Mouse (Mus musculus) T-cell, adult 2 months (primary cell): ENCODE data around the gene Smoc1.

ENCODE experiments used
- DNase-seq: peaks from one replicate; pipeline ENCODE4 v3.0.0; 2022; ENCODE audit warnings: low spot score

Smoc1 gene

DNA sequence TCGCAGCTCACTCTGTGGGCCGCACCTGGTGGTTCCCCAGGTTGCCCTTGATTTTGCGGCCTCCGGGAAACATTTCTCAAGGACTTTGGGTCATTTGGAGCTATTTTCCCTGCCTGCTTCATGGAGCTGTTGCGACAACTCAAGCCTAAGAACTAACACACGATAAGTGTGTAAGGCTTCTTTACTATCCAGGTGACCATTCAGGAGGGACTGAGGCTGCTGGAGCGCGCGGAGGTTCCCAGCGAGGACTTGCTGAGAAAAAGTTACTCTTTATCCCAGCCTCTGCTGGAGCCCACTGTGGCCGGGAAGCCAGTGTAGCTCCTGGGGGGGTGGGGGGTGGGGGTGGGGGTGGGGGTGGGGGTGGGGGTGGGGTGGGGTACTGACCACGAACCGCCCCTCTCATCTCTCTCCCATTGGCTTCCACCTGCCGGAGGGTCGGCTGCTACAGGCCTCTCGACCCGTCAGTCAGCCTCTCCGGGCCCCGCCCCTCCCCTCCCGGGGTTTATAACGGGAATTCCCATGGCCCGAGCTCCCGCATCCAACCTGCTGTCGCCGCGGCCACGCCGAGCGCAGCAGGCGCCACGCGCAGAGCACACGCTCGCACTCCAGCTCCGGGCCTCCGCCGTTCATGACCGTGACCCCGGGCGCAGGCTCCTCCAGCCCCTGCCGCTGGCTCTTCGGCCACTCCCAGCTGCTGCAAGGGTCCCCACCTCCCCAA lies at the start of gene Smoc1:
Gene Smoc1 (plus strand): TSS at position 532 of the 718 bp plus-strand sequence.
- no peak for DNase-seq

DNA sequence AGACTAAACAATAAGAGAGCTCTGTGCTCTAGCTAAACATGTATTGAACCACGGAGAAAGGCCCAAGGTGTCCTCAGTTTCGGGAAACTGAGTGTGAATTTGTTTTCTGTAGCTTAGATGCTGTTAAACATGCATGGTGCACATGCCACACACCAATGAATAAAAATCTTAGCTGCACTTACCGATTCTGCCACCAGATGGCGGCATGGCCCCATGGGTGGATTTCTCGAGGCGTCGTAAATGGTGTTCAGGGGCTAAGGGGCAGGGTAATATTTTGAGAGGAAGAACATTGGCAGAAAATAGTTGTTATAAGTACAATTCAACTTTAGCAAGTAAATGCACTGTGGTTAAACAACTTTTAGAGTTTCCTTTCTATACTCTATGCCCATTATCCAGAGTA lies 44.3 kb upstream of the Smoc1 start:
- peak; percentile 59 for DNase-seq

DNA sequence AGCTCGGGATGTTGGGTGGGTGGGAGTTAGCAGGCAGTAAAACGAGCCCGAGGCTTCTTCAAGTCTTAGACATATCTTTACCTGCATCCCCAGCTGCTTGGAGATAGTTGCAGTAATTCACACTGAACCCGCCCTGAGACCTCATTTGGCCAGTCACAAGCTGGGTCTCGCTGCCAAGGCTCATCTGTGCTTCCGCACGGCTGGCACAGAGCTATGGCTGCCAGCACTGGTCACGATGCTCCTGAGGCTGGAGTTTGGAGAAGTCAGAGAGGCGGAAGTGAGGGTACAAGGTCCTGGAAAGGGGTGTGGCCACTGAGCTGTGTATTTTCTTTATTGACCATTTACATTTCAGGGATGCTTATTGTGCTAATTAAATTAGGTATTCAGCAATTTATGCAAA lies 42.9 kb upstream of the Smoc1 start:
- no peak for DNase-seq

- no peak for DNase-seq
Measured at GRCm38 (mm10) chr12:80986628-80987027, 40.0 kb upstream of the Smoc1 start.

DNA sequence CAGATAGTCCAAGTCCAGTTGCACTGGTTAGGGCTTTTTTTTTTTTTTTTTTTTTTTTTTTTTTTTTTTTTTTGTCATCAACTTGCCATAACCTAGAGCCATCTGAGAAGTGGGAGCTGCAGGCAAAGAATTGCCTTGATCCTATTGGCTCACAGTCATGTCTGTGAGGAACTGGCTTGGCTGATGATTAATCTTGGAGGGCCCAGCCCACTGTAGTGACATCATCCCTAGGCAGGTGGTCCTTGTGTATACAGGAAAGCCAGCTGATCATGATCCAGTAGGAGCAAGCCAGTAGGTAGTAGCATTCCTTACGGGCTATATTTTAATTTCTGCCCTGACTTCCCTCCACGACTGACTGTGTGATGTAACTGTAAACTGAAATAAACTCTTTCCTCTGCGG lies 38.3 kb upstream of the Smoc1 start:
- no peak for DNase-seq

DNA sequence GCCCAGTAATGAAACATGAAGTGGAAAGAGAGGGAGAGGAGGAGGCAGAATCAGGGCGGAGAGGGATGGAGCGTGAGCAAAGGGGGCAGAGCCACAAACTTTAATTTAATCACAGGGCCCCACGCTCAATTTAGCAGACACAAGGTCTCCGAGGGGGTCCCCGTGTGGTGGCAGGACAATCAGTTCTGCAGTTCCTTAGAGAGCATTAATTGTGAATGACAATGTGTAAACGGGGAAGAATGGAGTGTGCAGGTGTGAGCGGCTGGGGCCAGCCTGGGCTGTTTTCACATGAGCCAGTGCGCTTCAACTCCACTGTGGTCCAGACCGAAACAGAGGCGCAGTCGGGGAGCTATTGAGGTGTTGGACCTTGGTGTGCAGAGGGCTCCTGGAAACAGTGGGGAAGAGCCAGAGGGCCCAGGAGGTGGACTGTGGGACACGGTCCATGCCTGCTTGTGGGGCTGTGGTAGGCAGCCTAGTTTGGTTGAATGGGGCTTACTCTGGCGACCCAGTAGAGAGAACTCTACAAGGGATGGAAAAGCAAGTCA lies 35.6 kb upstream of the Smoc1 start:
- no peak for DNase-seq

- DNase-seq = no peak
Measured at GRCm38 (mm10) chr12:80991806-80992205, 34.8 kb upstream of the Smoc1 start.

GRCm38 (mm10) chr12:80992540-80993122 lies 34.0 kb upstream of the Smoc1 start:
- no peak for DNase-seq

- no peak for DNase-seq
Measured at GRCm38 (mm10) chr12:80993773-80994172, 32.8 kb upstream of the Smoc1 start.

- DNase-seq = no peak
Measured at GRCm38 (mm10) chr12:80995326-80995725, 31.3 kb upstream of the Smoc1 start.

GRCm38 (mm10) chr12:80997652-80998051 lies 29.0 kb upstream of the Smoc1 start:
- DNase-seq = no peak

GRCm38 (mm10) chr12:80998528-80999221 lies 27.9 kb upstream of the Smoc1 start:
- no peak for DNase-seq

- DNase-seq = no peak
Measured at GRCm38 (mm10) chr12:81000924-81001323, 25.7 kb upstream of the Smoc1 start.

GRCm38 (mm10) chr12:81002841-81003635 lies 23.6 kb upstream of the Smoc1 start:
- no peak for DNase-seq

- no peak for DNase-seq
Measured at GRCm38 (mm10) chr12:81009813-81010212, 16.8 kb upstream of the Smoc1 start.

- DNase-seq = no peak
Measured at GRCm38 (mm10) chr12:81011994-81012393, 14.6 kb upstream of the Smoc1 start.

GRCm38 (mm10) chr12:81013496-81013895 lies 13.1 kb upstream of the Smoc1 start:
- no peak for DNase-seq

GRCm38 (mm10) chr12:81017624-81018023 lies 9.0 kb upstream of the Smoc1 start:
- DNase-seq = no peak

DNA sequence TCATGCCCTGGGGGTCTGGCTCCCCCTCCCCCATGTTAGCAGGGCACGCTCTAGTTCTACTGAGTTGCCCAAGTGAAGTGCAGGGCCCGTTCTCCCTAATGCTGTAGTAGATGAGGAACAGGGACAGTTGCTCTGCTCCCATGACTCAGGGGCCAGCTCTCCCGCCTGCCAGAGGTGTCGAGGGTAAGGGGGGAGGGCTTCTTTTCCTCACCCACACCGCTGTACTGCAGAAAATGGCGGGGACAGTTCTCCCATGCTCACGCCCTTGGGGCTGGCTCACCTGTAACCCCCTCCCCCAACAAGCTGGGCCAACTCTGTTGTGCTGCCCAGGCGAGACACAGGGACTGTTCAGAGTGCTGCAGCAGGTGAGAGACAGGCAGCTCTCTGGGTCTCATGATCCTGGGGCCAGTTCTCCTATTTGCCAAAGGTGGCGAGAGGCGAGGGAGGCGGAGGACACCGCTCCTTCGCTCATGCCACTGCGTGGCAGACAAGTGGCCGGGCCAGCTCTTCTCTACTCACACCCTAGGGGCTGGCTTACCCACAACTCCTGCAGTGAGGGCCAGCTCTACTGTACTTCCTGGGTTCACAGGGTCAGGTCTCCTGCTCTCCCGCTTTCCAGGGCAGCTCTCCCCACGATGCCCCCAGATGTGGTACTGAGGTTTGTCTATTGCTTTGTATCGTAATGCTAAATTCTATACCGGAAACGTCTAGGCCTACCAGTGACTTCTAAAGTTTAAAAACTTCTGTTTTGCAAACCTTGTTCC lies 7.9 kb upstream of the Smoc1 start:
- DNase-seq = no peak

GRCm38 (mm10) chr12:81019280-81019935 lies 7.2 kb upstream of the Smoc1 start:
- DNase-seq = no peak

DNA sequence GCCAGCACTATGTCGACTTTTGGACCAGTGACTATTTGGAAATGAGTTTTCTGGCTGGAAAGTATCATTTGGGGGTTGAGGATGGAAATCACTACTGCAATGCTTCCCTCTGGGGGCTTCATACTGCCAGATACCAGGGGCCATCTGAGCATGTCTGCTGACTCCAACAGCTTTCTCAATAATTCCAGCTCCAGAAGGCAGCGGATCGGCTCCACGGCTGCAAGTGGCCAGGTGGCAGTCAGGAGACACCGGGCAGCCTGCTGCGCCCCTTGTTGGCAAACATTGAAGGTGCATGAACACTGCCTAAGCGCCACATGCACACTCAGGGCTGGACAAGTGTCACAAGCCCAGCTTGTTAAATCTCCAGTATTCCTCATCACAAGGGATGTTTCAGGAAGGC lies 2.2 kb upstream of the Smoc1 start:
- DNase-seq = no peak
